Comparison of ENCODE assay signal across 30 mouse cellular contexts in the genomic region with DNA sequence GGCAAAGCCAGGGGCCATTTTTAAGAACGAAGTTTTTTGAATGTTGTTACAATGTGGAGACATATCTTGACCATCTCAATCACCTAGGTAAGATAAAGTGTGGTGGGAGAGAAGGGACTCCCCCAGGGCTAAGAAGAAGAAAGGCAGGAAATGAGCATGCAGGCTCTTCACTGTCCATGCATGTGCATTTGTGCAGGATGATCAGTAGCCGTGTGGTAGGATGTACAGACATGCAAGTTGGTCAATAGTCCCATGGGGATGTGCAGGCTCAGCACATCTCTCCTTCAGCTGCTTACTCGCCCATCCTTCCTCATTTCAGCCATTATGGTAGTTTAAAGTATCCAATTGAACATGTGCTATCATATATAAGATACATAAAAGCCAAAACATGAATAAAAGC. TPM values are rescaled to one million over a fixed set of nuclear protein-coding genes. Genes with fewer than 3 reads are reported as not detected.
A peak's percentile ranks its signal among the peaks of the same experiment; 100 is the strongest.
DNase-seq lines count a peak whose midpoint lies in the region; ATAC-seq lines count a peak whose summit lies in the region.
"Had no signal": no experiment of that assay in that cellular context is flagged by ENCODE, and none has a peak within 500 bp of the region (broad histone marks: within the 10 kb centered on the region; RNA-seq: fewer than 3 reads in every experiment).

No protein-coding gene starts in this region.

- 90% methylated on average over 3 of the region's 3 CpGs for WGBS in limb, embryonic 10.5 days

- DNase-seq in CD4-positive, CD25-positive, alpha-beta regulatory T cell, adult 2 months (ENCODE audit: low read depth, low spot score): peak; percentile 51
- no peak for DNase-seq in limb, embryonic 10.5 days (ENCODE audit: low spot score)
- DNase-seq in yolk sac, embryonic 10.5 days (ENCODE audit: low spot score): no peak
- DNase-seq in urinary bladder, postnatal 4 days (ENCODE audit: low spot score in 2 of 2): no peak
- no peak for DNase-seq in adrenal gland, postnatal 25 days
- DNase-seq: adrenal gland, adult 8-10 months; adrenal gland, postnatal 36 days; cerebellum, adult 11 months; cerebellum, adult 2 months; cerebellum, postnatal 14 days; gastrocnemius, postnatal 10 days; gastrocnemius, postnatal 36 days; heart, adult 2 months; heart, postnatal 14 days; kidney, adult 18-20 months had no signal

- H3K27ac ChIP-seq in limb, embryonic 10.5 days: peak overlapping the region; percentile 76; the same call in 1 of the 2 replicates
- H3K27ac ChIP-seq: forebrain, embryonic 10.5 days; forebrain, embryonic 13.5 days; heart, adult 2 months; heart, embryonic 10.5 days; heart, embryonic 13.5 days; hindbrain, embryonic 12.5 days; hindbrain, embryonic 15.5 days had no signal

- H3K4me3 ChIP-seq in limb, embryonic 10.5 days: no peak overlapping the region
- H3K4me3 ChIP-seq: forebrain, embryonic 10.5 days; forebrain, embryonic 13.5 days; heart, adult 2 months; heart, embryonic 10.5 days; heart, embryonic 13.5 days; hindbrain, embryonic 12.5 days; hindbrain, embryonic 15.5 days had no signal

- no peaks in the 10 kb centered on the region for H3K9me3 ChIP-seq in limb, embryonic 10.5 days (replicated peaks)
- H3K9me3 ChIP-seq: forebrain, embryonic 10.5 days; forebrain, embryonic 13.5 days; heart, embryonic 10.5 days; heart, embryonic 13.5 days; hindbrain, embryonic 12.5 days; hindbrain, embryonic 15.5 days had no signal

- no peaks in the 10 kb centered on the region for H3K27me3 ChIP-seq in limb, embryonic 10.5 days (ENCODE audit: low read depth, poor library complexity, severe bottlenecking)
- H3K27me3 ChIP-seq: forebrain, embryonic 13.5 days; heart, embryonic 13.5 days; hindbrain, embryonic 12.5 days; hindbrain, embryonic 15.5 days had no signal

- no peaks in the 10 kb centered on the region for H3K36me3 ChIP-seq in limb, embryonic 10.5 days
- H3K36me3 ChIP-seq: forebrain, embryonic 10.5 days; heart, embryonic 10.5 days; heart, embryonic 13.5 days; hindbrain, embryonic 12.5 days; hindbrain, embryonic 15.5 days had no signal

- peaks cover 48% of the 10 kb centered on the region for H3K4me1 ChIP-seq in limb, embryonic 10.5 days
- H3K4me1 ChIP-seq: forebrain, embryonic 13.5 days; hindbrain, embryonic 12.5 days; hindbrain, embryonic 15.5 days had no signal

- ATAC-seq in activated CD4-positive, CD25-positive, alpha-beta regulatory T cell, adult 4 months: peak; percentile 33
- ATAC-seq: forebrain, embryonic 13.5 days; forebrain, embryonic 16.5 days; intestine, embryonic 16.5 days had no signal

RNA-seq across cellular contexts. Expression of a gene that starts 35.8 kb away (rescaled TPM):
- polyA plus RNA-seq in activated CD4-positive, CD25-positive, alpha-beta regulatory T cell, adult 4 months (2017; shearing (Covaris generic)): 10 to 100 TPM; 66.7 to 74.4 TPM
- polyA plus RNA-seq in limb, embryonic 10.5 days (2016; fragmentation: Nextera tagmentation; extraction: Ambion mirVana): 9.7 and 14.7 TPM in 2 replicates
- total RNA-seq in adrenal gland, postnatal 25 days (2021): 70.2 and 81.2 TPM in 2 replicates

RNA-seq across cellular contexts. Expression of a gene that starts 40.9 kb away (rescaled TPM):
- 100 to 1,000 TPM; 102 to 115 TPM for polyA plus RNA-seq in activated CD4-positive, CD25-positive, alpha-beta regulatory T cell, adult 4 months (2017; shearing (Covaris generic))
- not detected in 2 replicates for polyA plus RNA-seq in limb, embryonic 10.5 days (2016; fragmentation: Nextera tagmentation; extraction: Ambion mirVana)
- total RNA-seq in adrenal gland, postnatal 25 days (2021): 0.30 TPM in 1 of 2 replicates, not detected in the other
- total RNA-seq: MEL had no signal
- polyA plus RNA-seq: embryonic facial prominence, embryonic 11.5 days; forebrain, embryonic 10.5 days; forebrain, embryonic 13.5 days; forebrain, embryonic 16.5 days; heart, embryonic 13.5 days; hindbrain, embryonic 12.5 days; hindbrain, embryonic 15.5 days had no signal

RNA-seq across cellular contexts. Expression of a gene that starts 47.9 kb away (rescaled TPM):
- polyA plus RNA-seq in activated CD4-positive, CD25-positive, alpha-beta regulatory T cell, adult 4 months (2017; shearing (Covaris generic)): not detected
- not detected in 2 replicates for polyA plus RNA-seq in limb, embryonic 10.5 days (2016; fragmentation: Nextera tagmentation; extraction: Ambion mirVana)
- not detected in 2 replicates for total RNA-seq in adrenal gland, postnatal 25 days (2021)
- total RNA-seq: adrenal gland, adult 8-10 months; adrenal gland, postnatal 36 days; gastrocnemius, adult 18-20 months; gastrocnemius, postnatal 10 days; gastrocnemius, postnatal 36 days; granulocyte monocyte progenitor cell, adult 5-6 weeks; heart, adult 2 months; heart, postnatal 14 days; hematopoietic stem cell, adult 5-6 weeks; MEL had no signal
- polyA plus RNA-seq: cerebellum, adult 2 months; embryonic facial prominence, embryonic 11.5 days; embryonic facial prominence, embryonic 14.5 days; forebrain, embryonic 10.5 days; forebrain, embryonic 13.5 days; forebrain, embryonic 16.5 days; heart, embryonic 10.5 days; heart, embryonic 13.5 days; hindbrain, embryonic 12.5 days; hindbrain, embryonic 15.5 days; intestine, embryonic 16.5 days had no signal

Comparison
In these comparisons a context has a peak if more than half of its experiments do, and no peak if none do; other contexts are left out.
1. RNA of a gene that starts 40.9 kb away (polyA plus RNA-seq): 102 to 115 TPM in activated CD4-positive, CD25-positive, alpha-beta regulatory T cell, adult 4 months; not detected in limb, embryonic 10.5 days; every median in the first group is over 100 times any median in the second.